Mouse (Mus musculus): ENCODE measurements around the gene Cfap299. TPM values are rescaled to one million over a fixed set of nuclear protein-coding genes. Genes with fewer than 3 reads are reported as not detected.
"Not testable (repeated sequence)": the region's sequence is repeated elsewhere in the genome, so short reads cannot be mapped to it uniquely, and the experiment has no call there.

Cfap299 gene
- polyA plus RNA-seq, 1 experiment from 2014 or later = not detected

GRCm38 (mm10) chr5:98343751-98344150 lies 14.6 kb downstream of the Cfap299 start:
- not testable (repeated sequence) for H3K27me3 ChIP-seq; ATAC-seq (ENCODE audit: insufficient read depth); H3K9ac ChIP-seq; H3K27ac ChIP-seq (replicated peaks); H3K4me1 ChIP-seq (replicated peaks); H3K4me3 ChIP-seq (replicated peaks); H3K9me3 ChIP-seq (replicated peaks); H3K36me3 ChIP-seq (replicated peaks); H3K4me2 ChIP-seq
- WGBS (ENCODE audit: insufficient replicate concordance) = 71% methylated on average over 16 of the region's 16 CpGs

GRCm38 (mm10) chr5:98344581-98344980 lies 15.5 kb downstream of the Cfap299 start:
- no peak overlapping the region for H3K27ac ChIP-seq (replicated peaks)
- ATAC-seq (ENCODE audit: insufficient read depth) = no peak
- H3K4me3 ChIP-seq (replicated peaks) = no peak overlapping the region
- no peaks in the 10 kb centered on the region for H3K9me3 ChIP-seq (replicated peaks)
- H3K36me3 ChIP-seq (replicated peaks) = no peaks in the 10 kb centered on the region
- 69% methylated on average over 2 of the region's 2 CpGs for WGBS (ENCODE audit: insufficient replicate concordance)
- H3K4me1 ChIP-seq (replicated peaks) = no peaks in the 10 kb centered on the region
- no peak overlapping the region for H3K4me2 ChIP-seq
- H3K27me3 ChIP-seq = no peaks in the 10 kb centered on the region
- no peak overlapping the region for H3K9ac ChIP-seq

GRCm38 (mm10) chr5:98346067-98346466 lies 17.0 kb downstream of the Cfap299 start:
- H3K36me3 ChIP-seq (replicated peaks) = no peaks in the 10 kb centered on the region
- no peak overlapping the region for H3K4me2 ChIP-seq
- WGBS (ENCODE audit: insufficient replicate concordance) = 59% methylated on average over 7 of the region's 7 CpGs
- H3K27ac ChIP-seq (replicated peaks) = no peak overlapping the region
- H3K9me3 ChIP-seq (replicated peaks) = no peaks in the 10 kb centered on the region
- no peak overlapping the region for H3K4me3 ChIP-seq (replicated peaks)
- ATAC-seq (ENCODE audit: insufficient read depth) = no peak
- H3K27me3 ChIP-seq = no peaks in the 10 kb centered on the region
- H3K4me1 ChIP-seq (replicated peaks) = no peaks in the 10 kb centered on the region
- no peak overlapping the region for H3K9ac ChIP-seq

- Histone ChIP-seq H3K27me3 (no peaks in the 10 kb centered on the region), H3K9ac (no peak overlapping the region), H3K4me2 (no peak overlapping the region), H3K27ac (replicated peaks) (no peak overlapping the region), H3K4me3 (replicated peaks) (no peak overlapping the region), H3K9me3 (replicated peaks) (no peaks in the 10 kb centered on the region), H3K4me1 (replicated peaks) (no peaks in the 10 kb centered on the region), H3K36me3 (replicated peaks) (no peaks in the 10 kb centered on the region)
- ATAC-seq (ENCODE audit: insufficient read depth) = no peak
- WGBS (ENCODE audit: insufficient replicate concordance) = 11% methylated on average over 8 of the region's 8 CpGs
These were observed 19.5 kb downstream of the Cfap299 start for GRCm38 (mm10) chr5:98348605-98349004.

GRCm38 (mm10) chr5:98359912-98360311 lies 30.8 kb downstream of the Cfap299 start:
- Histone ChIP-seq H3K9me3 (replicated peaks) (no peaks in the 10 kb centered on the region), H3K4me2 (no peak overlapping the region), H3K27ac (replicated peaks) (no peak overlapping the region), H3K27me3 (no peaks in the 10 kb centered on the region), H3K9ac (no peak overlapping the region), H3K36me3 (replicated peaks) (no peaks in the 10 kb centered on the region), H3K4me3 (replicated peaks) (no peak overlapping the region), H3K4me1 (replicated peaks) (no peaks in the 10 kb centered on the region)
- no peak for ATAC-seq (ENCODE audit: insufficient read depth)
- 69% methylated on average over 7 of the region's 7 CpGs for WGBS (ENCODE audit: insufficient replicate concordance)

GRCm38 (mm10) chr5:98360792-98361419 lies 31.8 kb downstream of the Cfap299 start:
- Histone ChIP-seq H3K4me2 (no peak overlapping the region), H3K9me3 (replicated peaks) (no peaks in the 10 kb centered on the region), H3K27ac (replicated peaks) (no peak overlapping the region), H3K9ac (no peak overlapping the region), H3K27me3 (no peaks in the 10 kb centered on the region), H3K4me1 (replicated peaks) (no peaks in the 10 kb centered on the region), H3K4me3 (replicated peaks) (no peak overlapping the region), H3K36me3 (replicated peaks) (no peaks in the 10 kb centered on the region)
- 63% methylated on average over 5 of the region's 5 CpGs for WGBS (ENCODE audit: insufficient replicate concordance)
- ATAC-seq (ENCODE audit: insufficient read depth) = no peak

- WGBS (ENCODE audit: insufficient replicate concordance) = 38% methylated on average over 8 of the region's 8 CpGs
- H3K4me3 ChIP-seq (replicated peaks) = no peak overlapping the region
- no peak overlapping the region for H3K9ac ChIP-seq
- H3K27me3 ChIP-seq = no peaks in the 10 kb centered on the region
- no peaks in the 10 kb centered on the region for H3K9me3 ChIP-seq (replicated peaks)
- no peak for ATAC-seq (ENCODE audit: insufficient read depth)
- no peaks in the 10 kb centered on the region for H3K36me3 ChIP-seq (replicated peaks)
- no peaks in the 10 kb centered on the region for H3K4me1 ChIP-seq (replicated peaks)
- no peak overlapping the region for H3K4me2 ChIP-seq
- H3K27ac ChIP-seq (replicated peaks) = no peak overlapping the region
These were observed 34.3 kb downstream of the Cfap299 start for GRCm38 (mm10) chr5:98363428-98363827.

- no peak overlapping the region for H3K27ac ChIP-seq (replicated peaks)
- no peak overlapping the region for H3K9ac ChIP-seq
- H3K4me1 ChIP-seq (replicated peaks) = no peaks in the 10 kb centered on the region
- H3K27me3 ChIP-seq = no peaks in the 10 kb centered on the region
- H3K36me3 ChIP-seq (replicated peaks) = no peaks in the 10 kb centered on the region
- H3K4me3 ChIP-seq (replicated peaks) = no peak overlapping the region
- ATAC-seq (ENCODE audit: insufficient read depth) = no peak
- H3K4me2 ChIP-seq = no peak overlapping the region
- 57% methylated on average over 5 of the region's 5 CpGs for WGBS (ENCODE audit: insufficient replicate concordance)
- H3K9me3 ChIP-seq (replicated peaks) = no peaks in the 10 kb centered on the region
These were observed 36.2 kb downstream of the Cfap299 start for GRCm38 (mm10) chr5:98365340-98365739.

- H3K4me1 ChIP-seq (replicated peaks) = no peaks in the 10 kb centered on the region
- no peaks in the 10 kb centered on the region for H3K27me3 ChIP-seq
- H3K4me2 ChIP-seq = no peak overlapping the region
- H3K9me3 ChIP-seq (replicated peaks) = no peaks in the 10 kb centered on the region
- 40% methylated on average over 4 of the region's 4 CpGs for WGBS (ENCODE audit: insufficient replicate concordance)
- no peaks in the 10 kb centered on the region for H3K36me3 ChIP-seq (replicated peaks)
- H3K9ac ChIP-seq = no peak overlapping the region
- no peak for ATAC-seq (ENCODE audit: insufficient read depth)
- H3K27ac ChIP-seq (replicated peaks) = no peak overlapping the region
- no peak overlapping the region for H3K4me3 ChIP-seq (replicated peaks)
These were observed 39.7 kb downstream of the Cfap299 start for GRCm38 (mm10) chr5:98368822-98369221.

- no peak overlapping the region for H3K4me2 ChIP-seq
- H3K27me3 ChIP-seq = no peaks in the 10 kb centered on the region
- H3K9me3 ChIP-seq (replicated peaks) = no peaks in the 10 kb centered on the region
- H3K9ac ChIP-seq = no peak overlapping the region
- no peaks in the 10 kb centered on the region for H3K36me3 ChIP-seq (replicated peaks)
- no peak overlapping the region for H3K27ac ChIP-seq (replicated peaks)
- ATAC-seq (ENCODE audit: insufficient read depth) = no peak
- no peak overlapping the region for H3K4me3 ChIP-seq (replicated peaks)
- WGBS (ENCODE audit: insufficient replicate concordance) = 66% methylated on average over 7 of the region's 7 CpGs
- no peaks in the 10 kb centered on the region for H3K4me1 ChIP-seq (replicated peaks)
These were observed 40.3 kb downstream of the Cfap299 start for GRCm38 (mm10) chr5:98369426-98369825.

- whole genome bisulfite sequencing (ENCODE audit: insufficient replicate concordance) = 63% methylated on average over 8 of the region's 8 CpGs
- no peak overlapping the region for H3K9ac ChIP-seq
- no peak overlapping the region for H3K4me2 ChIP-seq
- no peak overlapping the region for H3K27ac ChIP-seq (replicated peaks)
- ATAC-seq (ENCODE audit: insufficient read depth) = no peak
- no peak overlapping the region for H3K4me3 ChIP-seq (replicated peaks)
- no peaks in the 10 kb centered on the region for H3K36me3 ChIP-seq (replicated peaks)
- H3K4me1 ChIP-seq (replicated peaks) = no peaks in the 10 kb centered on the region
- no peaks in the 10 kb centered on the region for H3K9me3 ChIP-seq (replicated peaks)
- H3K27me3 ChIP-seq = no peaks in the 10 kb centered on the region
These were observed 47.1 kb downstream of the Cfap299 start for GRCm38 (mm10) chr5:98376058-98376798.

GRCm38 (mm10) chr5:98376799-98377090 lies 47.6 kb downstream of the Cfap299 start:
- no peaks in the 10 kb centered on the region for H3K9me3 ChIP-seq (replicated peaks)
- no peak overlapping the region for H3K27ac ChIP-seq (replicated peaks)
- WGBS (ENCODE audit: insufficient replicate concordance) = 66% methylated on average over 4 of the region's 4 CpGs
- no peaks in the 10 kb centered on the region for H3K27me3 ChIP-seq
- no peak overlapping the region for H3K4me3 ChIP-seq (replicated peaks)
- ATAC-seq (ENCODE audit: insufficient read depth) = no peak
- H3K36me3 ChIP-seq (replicated peaks) = no peaks in the 10 kb centered on the region
- no peak overlapping the region for H3K9ac ChIP-seq
- no peak overlapping the region for H3K4me2 ChIP-seq
- H3K4me1 ChIP-seq (replicated peaks) = no peaks in the 10 kb centered on the region
